Mouse (Mus musculus): ENCODE data around the gene Snrpa1. TPM values are rescaled to one million over a fixed set of nuclear protein-coding genes. Genes with fewer than 3 reads are reported as not detected.

Snrpa1 gene
- polyA plus RNA-seq, 1 experiment from 2014 or later: 143 TPM

DNA sequence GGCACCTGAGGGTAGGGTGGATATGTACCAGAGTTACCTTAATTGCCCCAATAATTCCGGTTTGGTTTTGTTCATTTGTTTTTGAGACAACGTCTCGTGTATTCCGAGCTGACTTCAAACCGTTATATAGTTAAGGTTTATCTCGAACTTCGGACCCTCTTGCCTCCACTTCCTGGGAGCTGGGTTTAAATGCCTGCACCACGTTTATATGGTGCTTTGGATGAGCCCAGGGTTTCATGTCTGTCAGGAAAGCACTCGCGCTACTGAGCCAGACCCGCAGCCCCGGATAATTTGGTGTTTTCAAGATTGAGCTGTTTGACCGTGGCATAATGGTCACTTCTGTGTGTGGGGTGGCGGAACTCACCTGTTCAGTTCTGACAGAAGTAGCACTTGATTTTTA is 2.3 kb downstream of the Snrpa1 start:
- H3K9ac ChIP-seq (ENCODE audit: low read length): peak overlapping the region; percentile 92
- peaks cover 9% of the 10 kb centered on the region; the same call in 1 of the 2 replicates for H3K4me1 ChIP-seq (ENCODE audit: control insufficient read depth, insufficient read depth, low read length)
- H3K27ac ChIP-seq (ENCODE audit: low read length): no peak overlapping the region; the same call in 1 of the 2 replicates
- H3K4me2 ChIP-seq (ENCODE audit: low read depth, low read length): peak overlapping the region; percentile 91
- peaks cover 12% of the 10 kb centered on the region; the same call in 1 of the 2 replicates for H3K36me3 ChIP-seq (ENCODE audit: control insufficient read depth, insufficient read depth, low read length)
- WGBS: 1% methylated on average over 14 of the region's 14 CpGs
- H3K9me3 ChIP-seq (replicated peaks; ENCODE audit: control insufficient read depth, low read length): no peaks in the 10 kb centered on the region
- H3K4me3 ChIP-seq (replicated peaks; ENCODE audit: low read length): peak overlapping the region; percentile 85
- no peaks in the 10 kb centered on the region for H3K27me3 ChIP-seq (ENCODE audit: control insufficient read depth, insufficient read depth, low read length)
- ATAC-seq (ENCODE audit: insufficient read depth, low FRiP score): no peak

DNA sequence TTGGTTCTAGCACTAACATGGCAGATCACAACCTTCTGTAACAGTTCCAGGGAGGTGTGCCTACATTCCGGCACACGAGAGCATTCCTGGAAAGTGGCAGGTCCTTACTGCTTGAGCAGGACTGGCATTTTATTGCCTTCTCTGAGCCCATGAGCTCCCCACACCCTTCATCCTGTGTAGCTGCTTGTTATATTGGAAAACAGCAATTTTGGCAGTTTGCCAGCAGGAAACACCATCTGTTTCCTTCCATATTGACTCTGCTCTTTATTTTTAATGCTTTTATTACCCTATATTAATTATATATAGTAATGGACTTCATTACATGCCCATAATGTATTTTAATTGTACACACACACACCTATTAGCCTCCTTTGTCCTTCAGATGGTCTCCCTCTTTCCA is 17.6 kb downstream of the Snrpa1 start:
- Histone ChIP-seq H3K36me3 (ENCODE audit: control insufficient read depth, insufficient read depth, low read length) (peaks cover 11% of the 10 kb centered on the region; the same call in 1 of the 2 replicates), H3K4me3 (replicated peaks; ENCODE audit: low read length) (no peak overlapping the region), H3K27ac (ENCODE audit: low read length) (no peak overlapping the region), H3K4me2 (ENCODE audit: low read depth, low read length) (no peak overlapping the region), H3K4me1 (ENCODE audit: control insufficient read depth, insufficient read depth, low read length) (peaks cover 8% of the 10 kb centered on the region), H3K9ac (ENCODE audit: low read length) (no peak overlapping the region), H3K9me3 (replicated peaks; ENCODE audit: control insufficient read depth, low read length) (no peaks in the 10 kb centered on the region), H3K27me3 (ENCODE audit: control insufficient read depth, insufficient read depth, low read length) (no peaks in the 10 kb centered on the region)
- no peak for ATAC-seq (ENCODE audit: insufficient read depth, low FRiP score)
- 69% methylated on average over 2 of the region's 2 CpGs for WGBS

DNA sequence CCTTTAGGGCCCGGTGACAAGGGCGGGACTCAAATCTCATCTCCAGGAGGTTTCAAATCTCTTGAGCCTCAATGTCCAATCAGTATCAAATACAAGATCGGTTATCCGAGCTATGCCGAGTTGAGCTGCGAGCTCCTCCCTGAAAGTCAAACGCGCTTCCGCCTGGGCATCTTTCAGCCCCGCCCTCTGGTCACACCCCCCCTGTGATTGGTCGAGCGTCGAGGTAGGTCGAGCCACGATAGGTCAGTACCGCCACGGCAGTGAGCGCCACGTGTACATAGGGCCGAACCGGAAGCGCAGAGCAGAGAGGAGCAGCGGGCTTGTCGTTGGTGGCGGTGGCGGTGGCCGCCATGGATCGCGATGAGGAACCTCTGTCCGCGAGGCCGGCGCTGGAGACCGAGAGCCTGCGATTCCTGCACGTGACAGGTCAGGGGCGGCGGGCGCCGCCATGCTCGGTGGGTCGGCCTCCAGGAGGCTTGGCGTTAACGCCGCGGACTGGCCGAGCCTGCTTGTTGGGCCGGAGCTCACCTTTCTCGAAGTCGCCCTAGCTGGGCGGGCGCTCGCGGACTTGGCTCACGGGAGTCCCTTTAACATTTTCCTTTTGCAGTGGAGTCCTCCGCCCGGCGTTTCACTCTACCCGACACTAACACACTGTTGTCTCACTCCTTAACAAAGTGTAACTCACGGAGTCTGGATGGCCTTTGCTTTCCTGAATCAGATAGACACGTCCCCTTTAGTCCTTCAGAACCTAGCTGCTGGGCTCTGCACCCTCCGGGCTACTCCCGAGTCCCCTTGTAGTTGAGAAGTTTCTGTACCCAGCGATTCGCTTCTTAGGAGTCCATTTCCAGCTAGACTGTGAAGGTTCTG is 20.8 kb downstream of the Snrpa1 start, which contains the start of gene Selenos:
Gene Selenos, plus strand, starts transcription at position 286 of the 867 bp plus-strand sequence.
- Histone ChIP-seq H3K27ac (ENCODE audit: low read length) (peak within 1 kb of the TSS; percentile 78), H3K27me3 (ENCODE audit: control insufficient read depth, insufficient read depth, low read length) (no peaks in the 10 kb centered on the region), H3K4me1 (ENCODE audit: control insufficient read depth, insufficient read depth, low read length) (peaks cover 14% of the 10 kb centered on the region), H3K9me3 (replicated peaks; ENCODE audit: control insufficient read depth, low read length) (no peaks in the 10 kb centered on the region), H3K9ac (ENCODE audit: low read length) (peak within 1 kb of the TSS; percentile 84), H3K36me3 (ENCODE audit: control insufficient read depth, insufficient read depth, low read length) (peaks cover 8% of the 10 kb centered on the region; the same call in 1 of the 2 replicates), H3K4me2 (ENCODE audit: low read depth, low read length) (peak within 1 kb of the TSS; percentile 85), H3K4me3 (replicated peaks; ENCODE audit: low read length) (peak within 1 kb of the TSS; percentile 84)
- peak; percentile 100 for ATAC-seq (ENCODE audit: insufficient read depth, low FRiP score)
- WGBS: under 1% methylated on average over 65 of the region's 65 CpGs

DNA sequence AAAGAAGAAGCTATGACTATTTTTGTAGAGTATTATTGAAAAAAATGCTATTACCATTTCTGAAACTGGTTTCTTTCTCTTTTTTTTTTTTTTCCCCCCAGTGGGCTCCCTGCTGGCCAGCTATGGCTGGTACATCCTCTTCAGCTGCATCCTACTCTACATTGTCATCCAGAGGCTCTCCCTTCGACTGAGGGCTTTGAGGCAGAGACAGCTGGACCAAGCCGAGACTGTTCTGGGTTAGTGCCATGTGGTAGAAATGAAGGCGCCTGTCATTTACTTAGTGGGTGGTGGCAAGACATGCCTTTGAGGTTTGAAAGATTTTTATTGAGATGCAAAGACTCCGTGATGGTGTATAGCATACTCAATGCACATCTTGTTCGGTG is 21.4 kb downstream of the Snrpa1 start:
- peak overlapping the region; percentile 84 for H3K4me3 ChIP-seq (replicated peaks; ENCODE audit: low read length)
- peaks cover 2% of the 10 kb centered on the region; the same call in 1 of the 2 replicates for H3K36me3 ChIP-seq (ENCODE audit: control insufficient read depth, insufficient read depth, low read length)
- WGBS: 29% methylated on average over 5 of the region's 5 CpGs
- H3K27me3 ChIP-seq (ENCODE audit: control insufficient read depth, insufficient read depth, low read length): no peaks in the 10 kb centered on the region
- H3K9ac ChIP-seq (ENCODE audit: low read length): peak overlapping the region; percentile 84
- no peak for ATAC-seq (ENCODE audit: insufficient read depth, low FRiP score)
- peak overlapping the region; percentile 78 for H3K27ac ChIP-seq (ENCODE audit: low read length)
- peak overlapping the region; percentile 85 for H3K4me2 ChIP-seq (ENCODE audit: low read depth, low read length)
- H3K4me1 ChIP-seq (ENCODE audit: control insufficient read depth, insufficient read depth, low read length): peaks cover 14% of the 10 kb centered on the region
- H3K9me3 ChIP-seq (replicated peaks; ENCODE audit: control insufficient read depth, low read length): no peaks in the 10 kb centered on the region

DNA sequence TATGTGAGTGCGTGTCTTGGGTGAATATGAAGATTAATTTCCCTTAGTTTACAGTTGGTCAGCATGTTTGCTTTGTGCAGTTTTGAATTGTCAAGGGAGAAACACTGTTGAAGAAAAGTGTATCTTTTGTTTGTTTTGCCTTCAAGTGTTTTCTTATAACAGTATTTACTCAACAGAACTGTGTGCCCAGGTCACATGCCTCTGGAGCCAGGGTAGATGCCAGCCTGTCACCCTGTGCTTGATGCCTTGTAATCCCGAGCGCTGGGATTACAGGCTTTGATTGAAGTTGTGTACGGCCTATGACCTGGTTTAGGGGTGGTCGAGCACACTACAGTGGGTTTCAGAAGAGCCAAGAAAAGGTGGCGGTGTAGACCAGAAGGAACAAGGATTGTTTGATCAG is 25.0 kb downstream of the Snrpa1 start:
- H3K4me2 ChIP-seq (ENCODE audit: low read depth, low read length): no peak overlapping the region
- no peaks in the 10 kb centered on the region for H3K27me3 ChIP-seq (ENCODE audit: control insufficient read depth, insufficient read depth, low read length)
- peaks cover 5% of the 10 kb centered on the region; the same call in 1 of the 2 replicates for H3K36me3 ChIP-seq (ENCODE audit: control insufficient read depth, insufficient read depth, low read length)
- H3K4me3 ChIP-seq (replicated peaks; ENCODE audit: low read length): no peak overlapping the region
- H3K9me3 ChIP-seq (replicated peaks; ENCODE audit: control insufficient read depth, low read length): no peaks in the 10 kb centered on the region
- ATAC-seq (ENCODE audit: insufficient read depth, low FRiP score): no peak
- 73% methylated on average over 6 of the region's 6 CpGs for WGBS
- H3K4me1 ChIP-seq (ENCODE audit: control insufficient read depth, insufficient read depth, low read length): peaks cover 14% of the 10 kb centered on the region
- no peak overlapping the region for H3K27ac ChIP-seq (ENCODE audit: low read length)
- H3K9ac ChIP-seq (ENCODE audit: low read length): no peak overlapping the region

DNA sequence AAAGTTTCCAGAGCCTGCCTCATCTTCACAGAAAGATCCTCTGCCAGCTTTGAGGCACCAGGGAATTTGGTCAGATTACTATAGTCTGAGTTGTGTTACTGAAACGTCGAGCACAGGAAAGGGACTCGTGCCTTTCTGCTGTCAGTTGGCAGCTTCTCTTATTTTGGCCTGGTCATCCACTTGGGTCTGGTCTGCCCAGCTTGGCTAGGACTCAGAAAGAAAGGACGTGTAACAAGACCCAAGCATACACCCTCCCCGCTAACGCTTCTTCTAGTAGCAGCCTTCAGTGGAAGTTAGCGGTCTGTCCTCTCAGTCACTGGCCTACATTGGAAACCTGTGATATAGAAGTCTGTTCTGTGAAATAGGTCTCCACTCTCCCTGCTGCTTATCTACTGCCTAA is 25.7 kb downstream of the Snrpa1 start:
- Histone ChIP-seq H3K9ac (ENCODE audit: low read length) (no peak overlapping the region), H3K4me2 (ENCODE audit: low read depth, low read length) (no peak overlapping the region), H3K27ac (ENCODE audit: low read length) (no peak overlapping the region), H3K4me1 (ENCODE audit: control insufficient read depth, insufficient read depth, low read length) (peaks cover 14% of the 10 kb centered on the region), H3K27me3 (ENCODE audit: control insufficient read depth, insufficient read depth, low read length) (no peaks in the 10 kb centered on the region), H3K9me3 (replicated peaks; ENCODE audit: control insufficient read depth, low read length) (no peaks in the 10 kb centered on the region), H3K36me3 (ENCODE audit: control insufficient read depth, insufficient read depth, low read length) (peaks cover 8% of the 10 kb centered on the region; the same call in 1 of the 2 replicates), H3K4me3 (replicated peaks; ENCODE audit: low read length) (no peak overlapping the region)
- WGBS: 77% methylated on average over 7 of the region's 7 CpGs
- ATAC-seq (ENCODE audit: insufficient read depth, low FRiP score): no peak

DNA sequence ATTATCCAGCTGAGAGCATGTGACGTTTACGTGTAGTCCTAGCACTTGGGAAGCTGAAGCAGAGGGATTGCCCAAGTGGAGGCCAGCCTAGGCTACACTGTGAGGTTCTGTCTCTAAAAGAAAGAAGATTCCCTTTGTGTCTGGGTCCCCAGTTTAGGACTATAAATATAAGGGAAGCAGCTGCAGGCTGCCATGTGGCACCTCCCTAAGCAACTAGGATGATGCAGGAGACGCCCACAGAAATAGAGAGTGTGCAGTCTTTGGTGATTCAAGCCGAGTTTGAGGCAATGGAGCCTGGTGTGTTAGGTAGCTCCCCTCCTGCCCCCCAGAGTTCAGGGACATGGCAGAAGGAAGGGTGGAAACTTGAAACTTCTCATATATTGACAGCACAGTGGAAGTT is 28.8 kb downstream of the Snrpa1 start:
- Histone ChIP-seq H3K27me3 (ENCODE audit: control insufficient read depth, insufficient read depth, low read length) (no peaks in the 10 kb centered on the region), H3K4me1 (ENCODE audit: control insufficient read depth, insufficient read depth, low read length) (no peaks in the 10 kb centered on the region), H3K4me3 (replicated peaks; ENCODE audit: low read length) (no peak overlapping the region), H3K9me3 (replicated peaks; ENCODE audit: control insufficient read depth, low read length) (no peaks in the 10 kb centered on the region), H3K4me2 (ENCODE audit: low read depth, low read length) (no peak overlapping the region), H3K9ac (ENCODE audit: low read length) (no peak overlapping the region), H3K36me3 (ENCODE audit: control insufficient read depth, insufficient read depth, low read length) (peaks cover 13% of the 10 kb centered on the region; the same call in 1 of the 2 replicates), H3K27ac (ENCODE audit: low read length) (no peak overlapping the region)
- no peak for ATAC-seq (ENCODE audit: insufficient read depth, low FRiP score)
- 86% methylated on average over 4 of the region's 4 CpGs for WGBS

DNA sequence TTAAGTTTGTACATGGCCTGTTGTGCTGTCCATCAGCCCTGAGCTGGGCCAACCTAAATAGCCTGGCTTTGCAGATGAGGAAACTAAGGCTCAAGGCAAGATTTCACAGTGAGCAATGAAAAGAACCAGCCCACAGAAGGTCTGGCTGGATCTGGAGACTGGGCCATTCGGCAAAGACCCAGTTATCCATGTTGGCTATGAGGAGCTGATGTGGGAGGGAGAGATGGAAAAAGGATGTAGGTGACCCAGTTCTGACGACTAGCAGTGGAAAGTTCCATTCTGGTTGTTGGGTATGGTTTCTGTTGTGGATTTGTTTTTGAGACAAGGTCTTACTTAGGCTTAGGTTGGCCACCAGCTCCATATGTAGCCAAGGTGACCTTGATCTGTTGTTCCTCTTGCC is 29.3 kb downstream of the Snrpa1 start:
- H3K36me3 ChIP-seq (ENCODE audit: control insufficient read depth, insufficient read depth, low read length): peaks cover 13% of the 10 kb centered on the region; the same call in 1 of the 2 replicates

DNA sequence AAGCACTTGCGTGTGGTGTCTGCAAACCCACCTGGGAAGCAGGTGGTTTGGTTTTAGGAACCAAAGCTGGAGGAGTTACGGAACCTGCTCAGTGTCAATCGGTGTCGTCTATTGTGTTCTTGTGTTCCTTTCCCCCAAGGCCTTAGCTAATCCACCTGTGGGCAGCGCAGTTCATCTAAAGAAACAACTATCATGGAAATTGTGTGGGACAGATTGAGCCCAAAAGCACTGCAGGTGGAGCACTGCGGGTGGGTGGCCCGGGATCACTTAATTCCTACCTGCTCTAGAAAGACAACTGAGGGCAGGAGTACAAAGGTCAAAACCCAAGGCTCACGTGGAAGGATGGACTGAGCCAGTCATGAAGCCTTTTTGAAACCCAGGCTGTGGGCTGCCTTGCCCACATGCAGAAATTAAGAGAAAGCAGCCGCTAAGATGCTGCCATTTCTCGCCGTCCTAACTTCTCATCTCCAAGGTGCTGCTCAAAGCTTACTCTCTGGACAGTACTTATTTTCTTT is 31.9 kb downstream of the Snrpa1 start:
- Histone ChIP-seq H3K4me2 (ENCODE audit: low read depth, low read length) (no peak overlapping the region), H3K27ac (ENCODE audit: low read length) (no peak overlapping the region), H3K4me3 (replicated peaks; ENCODE audit: low read length) (no peak overlapping the region), H3K27me3 (ENCODE audit: control insufficient read depth, insufficient read depth, low read length) (no peaks in the 10 kb centered on the region), H3K4me1 (ENCODE audit: control insufficient read depth, insufficient read depth, low read length) (no peaks in the 10 kb centered on the region), H3K9ac (ENCODE audit: low read length) (no peak overlapping the region), H3K9me3 (replicated peaks; ENCODE audit: control insufficient read depth, low read length) (no peaks in the 10 kb centered on the region), H3K36me3 (ENCODE audit: control insufficient read depth, insufficient read depth, low read length) (peaks cover 13% of the 10 kb centered on the region; the same call in 1 of the 2 replicates)
- ATAC-seq (ENCODE audit: insufficient read depth, low FRiP score): no peak
- 87% methylated on average over 11 of the region's 11 CpGs for WGBS

More for the DNA sequence above, 29.3 kb downstream of the Snrpa1 start:
- H3K27me3 ChIP-seq (ENCODE audit: control insufficient read depth, insufficient read depth, low read length): no peaks in the 10 kb centered on the region
- H3K9ac ChIP-seq (ENCODE audit: low read length): no peak overlapping the region
- no peaks in the 10 kb centered on the region for H3K4me1 ChIP-seq (ENCODE audit: control insufficient read depth, insufficient read depth, low read length)
- no peak overlapping the region for H3K4me3 ChIP-seq (replicated peaks; ENCODE audit: low read length)
- H3K9me3 ChIP-seq (replicated peaks; ENCODE audit: control insufficient read depth, low read length): no peaks in the 10 kb centered on the region
- 88% methylated on average over 2 of the region's 2 CpGs for WGBS
- ATAC-seq (ENCODE audit: insufficient read depth, low FRiP score): no peak
- H3K4me2 ChIP-seq (ENCODE audit: low read depth, low read length): no peak overlapping the region
- no peak overlapping the region for H3K27ac ChIP-seq (ENCODE audit: low read length)

Measured in stomach, embryonic 16.5 days (tissue).